Mouse (Mus musculus) left cerebral cortex, adult 8-10 months (tissue): ENCODE measurements around the gene Cbr1. TPM values are rescaled to one million over a fixed set of nuclear protein-coding genes. Genes with fewer than 3 reads are reported as not detected.

Source experiments
- DNase-seq, 2 experiments: peaks; one replicate each; pipeline ENCODE4 v3.0.0; 2022; ENCODE audit warnings: low spot score in 2 of 2
- total RNA-seq, 4 experiments: library from RNA; stranded (reverse); gene quantifications; 2 replicates each; pipeline ENCODE4 v1.2.4; 2022

Gene Cbr1
- total RNA-seq, result 10 to 100 TPM; 62.5 to 78.2 (median 70.5) TPM

GRCm38 (mm10) chr16:93605553-93605952 is at the start of gene Cbr1:
Cbr1 (plus strand) TSS chr16:93605853.
- DNase-seq, result peak in 1 of 2 experiments; percentile 2

GRCm38 (mm10) chr16:93557646-93558045 is 48.0 kb upstream of the Cbr1 start:
- no peak for DNase-seq

GRCm38 (mm10) chr16:93558499-93558898 is 47.2 kb upstream of the Cbr1 start:
- DNase-seq, result no peak

- DNase-seq, result no peak
Measured at GRCm38 (mm10) chr16:93572383-93572782, 33.3 kb upstream of the Cbr1 start.

GRCm38 (mm10) chr16:93573434-93573833 is 32.2 kb upstream of the Cbr1 start:
- DNase-seq, result no peak

- DNase-seq, result no peak
Measured at GRCm38 (mm10) chr16:93574521-93575191, 31.0 kb upstream of the Cbr1 start.

- DNase-seq, result no peak
Measured at GRCm38 (mm10) chr16:93575574-93575973, 30.1 kb upstream of the Cbr1 start.

DNA sequence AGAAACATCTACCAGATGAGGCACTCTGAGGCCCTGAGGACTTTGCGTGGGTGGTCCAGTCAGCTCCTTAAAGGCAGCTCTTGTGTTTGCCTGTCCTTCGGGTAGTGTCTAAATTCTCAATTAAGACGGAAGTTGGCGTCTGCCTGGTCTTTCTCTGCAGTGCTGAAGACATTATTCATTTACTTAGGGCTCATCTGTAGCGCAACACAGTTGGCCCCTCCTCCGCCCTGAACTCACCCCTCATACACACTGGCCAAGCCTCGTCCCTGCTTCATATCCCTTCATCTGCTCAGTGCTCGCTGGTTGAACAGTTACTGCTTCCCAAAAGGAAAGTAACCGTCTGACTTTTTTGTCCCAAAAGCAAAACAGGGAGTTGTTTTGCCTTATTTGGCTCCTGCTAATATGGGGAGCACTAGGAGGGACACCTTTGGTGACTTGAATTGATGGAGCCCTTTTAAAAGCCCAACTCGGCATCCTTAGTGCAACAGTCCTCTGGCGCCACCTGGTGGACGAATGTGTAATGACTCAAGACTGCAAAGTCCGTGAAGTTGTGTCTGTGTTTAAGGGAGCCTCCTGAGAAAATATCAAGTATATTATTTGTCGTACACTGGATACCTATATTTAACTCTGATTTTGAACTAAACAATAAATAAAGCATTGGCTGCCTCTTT is 29.1 kb upstream of the Cbr1 start:
- DNase-seq, result peak in 1 of 2 experiments; percentile 87

- DNase-seq, result no peak
Measured at GRCm38 (mm10) chr16:93578346-93579005, 27.2 kb upstream of the Cbr1 start.

DNA sequence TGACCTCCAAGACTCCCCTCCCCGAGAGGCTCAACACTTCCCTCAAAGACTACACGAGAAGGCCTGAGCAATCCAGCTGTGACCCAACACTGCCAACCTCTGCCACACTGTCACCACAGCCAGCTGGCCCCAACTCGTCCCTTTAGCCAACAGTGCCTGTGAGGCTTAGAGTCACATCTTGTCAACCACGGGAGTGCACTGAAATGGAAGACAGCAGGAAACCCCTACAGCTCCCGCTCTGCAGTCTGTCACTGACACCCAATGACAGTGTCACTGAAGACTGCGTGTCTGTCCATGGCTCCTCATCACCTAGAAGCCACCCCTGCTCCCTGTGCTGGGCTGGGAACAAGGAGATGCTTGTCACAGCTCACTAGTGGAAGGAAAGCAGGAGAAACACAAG is 24.5 kb upstream of the Cbr1 start:
- no peak for DNase-seq

DNA sequence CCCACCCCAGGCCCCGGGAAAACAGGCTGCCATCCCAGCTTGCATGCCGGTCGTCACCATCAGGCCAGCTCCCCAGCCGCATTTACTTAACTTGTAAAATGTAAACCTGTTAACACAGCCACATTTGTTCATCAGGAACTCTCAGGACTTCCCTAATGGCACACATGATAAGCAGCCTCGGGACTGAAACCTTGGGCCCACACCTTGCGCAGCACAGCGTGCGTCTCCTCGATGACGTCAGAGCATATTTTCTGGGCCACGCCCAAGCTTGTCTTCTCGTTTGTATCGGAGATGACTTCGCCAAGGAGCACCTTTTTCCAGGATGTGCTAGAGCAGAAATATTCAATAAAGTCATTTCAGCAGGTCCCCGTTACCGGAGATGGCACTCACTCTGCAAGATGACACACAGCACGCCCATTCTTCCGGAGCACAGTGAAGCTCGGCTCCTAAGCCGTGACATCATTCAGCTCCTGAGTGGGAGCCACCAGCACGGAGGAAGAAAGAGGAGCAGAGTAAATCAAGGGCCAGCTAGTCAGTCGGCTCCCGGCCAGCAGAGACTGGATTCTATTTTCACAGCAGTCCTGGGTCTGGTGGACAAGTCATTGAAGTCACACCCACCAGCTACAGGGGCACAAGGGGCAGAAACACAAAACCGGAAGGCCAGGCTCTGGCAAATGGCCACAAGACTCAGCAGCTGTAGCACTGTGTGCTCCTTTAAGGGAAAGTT is 20.5 kb upstream of the Cbr1 start:
- DNase-seq, result no peak

- no peak for DNase-seq
Measured at GRCm38 (mm10) chr16:93585703-93586205, 19.9 kb upstream of the Cbr1 start.

DNA sequence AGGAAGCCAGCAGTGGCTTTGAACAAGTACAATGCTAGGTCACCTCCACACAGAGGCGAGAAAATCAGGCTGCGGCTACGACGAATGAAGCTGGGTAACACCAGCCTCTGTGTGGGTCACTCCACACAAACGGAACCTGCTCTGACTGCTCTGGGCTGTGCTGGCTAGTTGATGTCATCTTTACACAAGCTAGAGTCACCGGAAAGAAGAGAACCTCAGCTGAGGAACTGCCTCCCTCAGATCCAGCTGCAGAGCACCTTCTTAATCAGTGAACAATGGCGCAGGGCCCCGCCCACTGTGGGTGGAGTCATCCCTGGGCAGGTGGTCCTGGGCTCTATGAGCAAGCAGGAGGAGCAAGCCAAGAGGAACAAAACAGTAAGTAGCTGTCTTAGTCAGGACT is 19.3 kb upstream of the Cbr1 start:
- DNase-seq, result no peak

- no peak for DNase-seq
Measured at GRCm38 (mm10) chr16:93588281-93588680, 17.4 kb upstream of the Cbr1 start.

- no peak for DNase-seq
Measured at GRCm38 (mm10) chr16:93590915-93591314, 14.7 kb upstream of the Cbr1 start.

DNA sequence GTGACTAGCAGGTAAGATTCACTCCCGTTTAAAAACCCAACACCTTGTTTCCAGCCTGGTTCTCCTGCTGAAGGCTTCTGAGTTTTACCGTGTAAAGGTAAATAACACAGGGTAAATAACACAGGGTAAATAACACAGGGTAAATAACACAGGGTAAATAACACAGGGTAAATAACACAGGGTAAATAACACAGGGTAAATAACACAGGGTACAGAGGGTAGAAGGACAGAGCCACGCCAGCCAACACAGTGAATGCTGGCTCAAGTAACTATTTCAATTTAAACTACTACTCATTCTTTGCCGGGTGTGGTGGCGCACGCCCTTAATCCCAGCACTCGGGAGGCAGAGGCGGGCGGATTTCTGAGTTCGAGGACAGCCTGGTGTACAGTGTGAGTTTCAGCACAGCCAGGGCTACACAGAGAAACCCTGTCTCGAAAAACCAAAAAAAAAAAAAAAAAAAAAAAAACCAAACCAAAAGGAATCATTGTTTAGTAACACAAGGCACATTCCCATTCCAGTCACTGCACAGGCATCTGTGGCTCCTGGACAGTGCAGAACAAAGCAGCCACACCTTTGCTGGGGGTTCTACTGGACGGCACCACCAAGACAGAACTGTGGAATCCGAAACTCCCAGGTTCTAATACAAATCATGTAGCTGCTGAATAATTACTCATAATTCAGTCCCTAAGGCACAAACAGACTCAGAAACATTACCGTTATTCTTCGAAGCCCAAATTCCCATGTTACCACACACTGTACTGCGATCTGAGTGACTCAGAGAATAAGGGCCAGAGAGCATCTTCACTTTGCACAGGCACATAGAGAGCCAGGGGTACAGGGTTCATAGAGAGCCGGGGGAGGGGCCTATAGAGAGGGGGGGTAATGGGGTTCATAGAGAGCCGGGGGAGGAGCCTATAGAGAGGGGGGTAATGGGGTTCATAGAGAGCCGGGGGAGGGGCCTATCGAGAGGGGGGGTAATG is 13.9 kb upstream of the Cbr1 start:
- DNase-seq, result no peak

- DNase-seq, result no peak
Measured at GRCm38 (mm10) chr16:93592711-93593110, 12.9 kb upstream of the Cbr1 start.

DNA sequence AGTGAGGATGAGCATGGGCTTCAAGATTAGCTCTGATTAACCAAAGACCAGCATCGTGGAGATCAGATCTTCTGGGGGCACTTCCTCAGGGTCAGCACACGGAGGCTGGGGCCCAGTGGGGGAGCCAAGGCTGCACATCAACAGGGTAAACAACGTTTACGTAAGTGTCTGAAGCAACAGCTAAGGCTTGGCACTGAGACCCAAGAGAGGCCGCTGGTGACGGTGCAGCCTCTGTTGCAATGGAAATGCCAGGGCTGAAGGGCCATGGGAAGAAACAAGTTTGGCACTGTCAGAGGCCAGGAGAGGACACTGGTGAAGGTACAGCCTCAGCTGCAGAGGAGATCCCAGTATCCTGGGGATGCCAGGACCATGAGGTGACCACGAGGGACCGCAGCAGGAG is 12.2 kb upstream of the Cbr1 start:
- no peak for DNase-seq

GRCm38 (mm10) chr16:93594448-93594847 is 11.2 kb upstream of the Cbr1 start:
- no peak for DNase-seq

DNA sequence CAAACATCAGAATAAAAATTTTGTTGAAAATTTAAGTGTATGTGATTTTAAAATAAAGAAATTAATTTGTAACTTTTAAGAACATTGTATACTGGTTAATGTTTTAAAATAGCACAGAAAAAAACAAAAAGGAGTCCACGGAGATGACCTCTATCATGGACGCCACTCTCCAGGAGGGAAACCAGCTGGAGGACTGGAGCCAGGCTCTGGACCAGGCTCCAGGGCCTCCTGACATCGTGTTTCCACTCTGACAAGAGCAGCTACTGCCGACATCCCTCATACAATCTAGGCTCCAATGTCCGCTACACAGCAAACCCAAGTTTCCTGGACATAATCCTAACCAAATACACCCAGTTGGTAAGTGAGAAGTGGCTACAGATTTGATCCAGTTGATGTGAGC is 9.9 kb upstream of the Cbr1 start:
- no peak for DNase-seq

DNA sequence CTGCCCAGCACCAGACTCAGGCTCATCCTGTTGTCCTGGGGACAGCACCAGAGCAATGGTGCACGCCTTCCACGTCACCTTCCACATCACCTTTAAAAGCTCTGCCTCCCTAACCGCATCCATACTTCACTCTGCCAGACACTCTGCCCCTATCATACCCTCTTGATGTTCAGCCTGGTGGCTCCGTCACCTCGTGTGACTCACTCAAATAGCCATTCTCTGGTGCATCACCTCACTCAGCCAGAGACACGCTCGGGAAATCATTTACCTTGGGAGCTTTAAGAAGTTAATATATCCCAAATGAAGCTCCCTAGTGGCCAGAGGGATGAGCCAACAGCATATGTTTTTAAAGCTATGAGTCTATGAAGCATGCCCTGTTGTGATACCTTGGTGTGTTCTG is 8.8 kb upstream of the Cbr1 start:
- DNase-seq, result peak in 1 of 2 experiments; percentile 3
